Mouse (Mus musculus) c-Kit-positive CD71-positive TER-119-negative erythroid progenitor cells, embryonic 14.5 days (primary cell): ENCODE measurements around the gene Frzb.
"Not testable (repeated sequence)": the region's sequence is repeated elsewhere in the genome, so short reads cannot be mapped to it uniquely, and the experiment has no call there.

Experiments used
- DNase-seq: peaks from one replicate; pipeline ENCODE4 v3.0.0-alpha.2; 2013; ENCODE audit warnings: low read depth

The Frzb gene

GRCm38 (mm10) chr2:80447291-80447791 is at the start of gene Frzb:
Frzb (minus strand) TSS chr2:80447625.
- DNase-seq, result no peak

GRCm38 (mm10) chr2:80495304-80495703 is 47.9 kb upstream of the Frzb start:
- not testable (repeated sequence) for DNase-seq

- DNase-seq, result no peak
Observed at GRCm38 (mm10) chr2:80486851-80487250, 39.4 kb upstream of the Frzb start.

GRCm38 (mm10) chr2:80484951-80485350 is 37.5 kb upstream of the Frzb start:
- DNase-seq, result no peak

- DNase-seq, result no peak
Observed at GRCm38 (mm10) chr2:80475831-80476230, 28.4 kb upstream of the Frzb start.

DNA sequence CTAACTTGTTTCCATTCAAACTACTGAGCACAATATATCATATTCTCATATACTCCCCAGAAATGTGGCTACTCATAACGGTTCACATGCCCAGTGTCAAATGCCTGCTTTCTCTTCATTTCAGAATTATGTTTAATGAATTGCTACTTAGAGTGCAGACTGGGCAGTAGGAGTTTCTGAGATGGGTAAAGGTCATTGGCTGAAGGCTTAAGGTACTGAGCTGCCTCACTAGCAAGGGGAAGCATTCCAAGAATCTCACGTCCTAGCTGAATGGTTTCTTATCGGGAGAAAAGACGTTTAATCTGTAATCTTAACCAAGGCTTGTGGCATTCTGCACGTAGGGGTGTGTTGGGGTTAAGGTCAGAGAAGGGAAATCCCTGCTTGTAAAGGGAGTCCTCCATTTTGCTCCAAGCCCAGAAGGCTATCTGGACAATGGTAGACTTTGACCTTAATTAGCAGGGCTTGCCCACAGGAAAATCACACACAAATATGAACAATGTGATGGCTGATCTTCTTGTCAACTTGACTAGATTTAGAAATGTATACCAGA is 26.9 kb upstream of the Frzb start:
- DNase-seq, result no peak

DNA sequence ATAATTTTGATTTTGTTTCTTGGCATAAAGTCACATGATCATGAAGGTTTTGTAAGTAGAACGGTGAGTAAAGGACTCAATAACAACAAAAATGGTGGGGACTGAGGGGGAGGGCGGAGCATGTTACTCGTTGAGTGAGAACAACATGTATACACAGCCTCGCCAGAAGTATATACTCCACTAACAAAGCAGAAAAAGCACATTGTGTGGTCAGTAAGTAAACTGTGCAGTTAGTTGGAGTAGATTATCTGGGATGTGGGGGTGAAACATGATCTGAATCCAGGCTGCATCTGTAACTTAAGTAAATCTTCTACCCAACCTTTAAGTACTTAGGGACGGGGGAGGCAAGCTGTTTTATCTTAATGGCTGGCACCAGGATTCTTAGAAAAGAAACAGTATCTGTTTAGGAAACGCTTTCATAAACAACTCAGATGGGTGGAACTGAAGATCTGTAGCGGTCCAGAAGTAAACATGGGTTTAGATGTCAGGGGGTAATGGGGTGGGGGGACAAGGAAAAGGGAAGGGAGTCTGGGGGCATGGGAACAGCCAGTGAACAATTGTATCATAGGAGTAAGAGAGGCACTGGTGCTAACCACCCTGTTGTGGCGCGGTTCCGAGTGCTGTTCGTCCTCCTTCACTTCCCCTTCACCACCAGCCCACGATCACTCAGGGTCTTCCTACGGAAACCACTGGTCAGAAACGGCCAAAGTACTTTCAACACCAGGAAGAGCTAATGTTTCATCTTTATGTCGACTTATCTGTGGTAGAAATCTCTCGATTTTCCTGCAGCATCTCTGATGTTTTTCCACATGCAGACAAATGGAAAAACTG is 18.8 kb upstream of the Frzb start:
- DNase-seq, result no peak

DNA sequence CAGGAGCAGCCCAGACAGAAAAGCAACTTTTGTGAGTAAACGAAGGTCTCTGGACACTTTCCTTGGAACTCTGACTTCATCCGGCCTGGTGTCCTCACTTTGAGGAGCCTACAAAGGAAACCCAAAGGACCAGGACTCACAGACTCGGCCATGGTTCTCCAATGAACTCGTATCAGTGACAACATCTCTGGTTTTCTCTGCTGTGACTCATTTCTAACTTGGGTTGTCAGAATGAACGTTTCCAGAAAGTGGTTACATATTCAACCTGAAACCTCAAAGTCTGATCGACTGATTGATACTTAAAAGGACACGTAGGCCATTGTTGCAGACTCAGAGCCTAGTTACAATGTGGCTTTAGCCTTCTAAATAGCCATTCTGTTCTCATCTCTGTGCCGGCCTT is 14.4 kb upstream of the Frzb start:
- DNase-seq, result no peak

DNA sequence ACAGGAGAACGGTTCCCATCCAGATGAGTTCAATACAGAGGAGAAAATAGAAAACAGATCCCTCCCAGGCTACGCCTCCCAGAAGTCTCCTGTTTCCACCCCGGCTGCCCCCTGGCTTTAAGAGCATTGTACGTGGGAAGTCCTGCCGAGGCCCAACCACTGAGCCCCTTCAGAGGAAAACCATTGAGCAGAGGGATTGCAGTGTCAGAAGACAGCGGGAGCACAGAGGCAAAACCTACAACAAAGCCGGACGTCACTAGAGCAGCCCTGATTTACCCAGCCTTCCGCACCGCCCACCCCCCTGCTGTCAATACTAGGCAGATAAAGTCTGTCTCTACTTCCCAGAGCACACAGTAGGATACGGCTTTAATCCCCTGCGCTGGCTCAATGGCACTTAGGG is 806 bp upstream of the Frzb start:
- DNase-seq, result no peak

- no peak for DNase-seq
Observed at GRCm38 (mm10) chr2:80446308-80447151, 895 bp downstream of the Frzb start.

DNA sequence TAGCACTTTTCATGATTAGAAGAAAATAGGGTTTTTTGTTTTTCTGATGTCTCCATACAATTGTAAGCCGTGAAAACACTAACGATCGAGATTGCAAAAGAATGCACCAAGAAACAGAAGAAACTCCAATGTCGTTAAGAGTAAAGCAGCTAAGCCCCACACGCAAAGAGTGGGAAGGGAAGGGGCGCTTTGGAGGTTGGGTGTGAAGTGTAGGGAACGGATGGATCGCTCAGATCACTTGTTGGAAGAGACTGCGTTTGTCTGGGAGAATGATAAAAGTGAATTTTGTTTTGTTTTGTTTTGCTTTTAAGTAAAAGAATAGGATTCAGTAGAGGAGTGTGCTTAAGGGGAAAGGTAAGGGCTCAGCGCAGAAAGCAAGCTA is 1.5 kb downstream of the Frzb start:
- no peak for DNase-seq

GRCm38 (mm10) chr2:80445491-80445890 is 1.9 kb downstream of the Frzb start:
- DNase-seq, result no peak

GRCm38 (mm10) chr2:80444418-80445365 is 2.7 kb downstream of the Frzb start:
- DNase-seq, result no peak

GRCm38 (mm10) chr2:80443962-80444361 is 3.5 kb downstream of the Frzb start:
- DNase-seq, result no peak

GRCm38 (mm10) chr2:80441386-80441785 is 6.0 kb downstream of the Frzb start:
- DNase-seq, result no peak

- no peak for DNase-seq
Observed at GRCm38 (mm10) chr2:80438854-80439253, 8.6 kb downstream of the Frzb start.

- no peak for DNase-seq
Observed at GRCm38 (mm10) chr2:80437401-80437800, 10.0 kb downstream of the Frzb start.

DNA sequence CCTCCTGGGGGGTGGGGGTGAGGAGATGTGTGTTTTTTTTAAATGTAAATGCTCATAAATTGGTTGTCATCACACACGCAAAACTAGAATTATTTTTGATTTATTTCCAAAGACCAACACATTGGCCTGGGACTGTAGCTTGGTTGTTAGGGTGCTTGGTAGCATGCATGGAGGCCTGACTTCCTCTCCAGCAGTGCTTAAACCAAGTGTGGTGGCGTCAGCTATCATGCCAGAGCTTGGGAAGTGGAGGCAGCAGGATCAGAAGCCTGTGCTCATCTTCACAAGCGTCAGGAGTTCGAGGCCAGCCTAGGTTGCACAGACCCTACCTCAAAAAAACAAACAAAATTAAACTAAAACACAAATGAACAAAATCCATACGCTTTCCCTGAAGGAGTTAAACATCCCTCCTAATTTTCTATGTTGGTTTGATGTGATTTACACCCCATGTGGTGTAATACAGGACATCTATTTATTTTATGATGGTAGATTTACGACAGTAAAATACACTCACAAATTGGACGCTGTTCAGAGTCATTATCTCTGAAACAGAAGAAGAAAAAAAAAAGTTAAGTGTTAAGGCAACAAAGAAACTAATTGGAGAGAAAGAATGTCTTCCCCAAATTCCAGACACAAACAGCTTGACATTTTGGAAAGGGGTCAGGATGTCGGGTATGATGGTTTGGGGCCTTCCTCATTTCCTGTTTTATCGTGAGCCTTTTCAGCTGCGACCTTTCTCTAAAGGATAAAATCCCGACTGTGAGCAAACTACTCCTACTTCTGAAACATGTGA is 12.4 kb downstream of the Frzb start:
- DNase-seq, result no peak

DNA sequence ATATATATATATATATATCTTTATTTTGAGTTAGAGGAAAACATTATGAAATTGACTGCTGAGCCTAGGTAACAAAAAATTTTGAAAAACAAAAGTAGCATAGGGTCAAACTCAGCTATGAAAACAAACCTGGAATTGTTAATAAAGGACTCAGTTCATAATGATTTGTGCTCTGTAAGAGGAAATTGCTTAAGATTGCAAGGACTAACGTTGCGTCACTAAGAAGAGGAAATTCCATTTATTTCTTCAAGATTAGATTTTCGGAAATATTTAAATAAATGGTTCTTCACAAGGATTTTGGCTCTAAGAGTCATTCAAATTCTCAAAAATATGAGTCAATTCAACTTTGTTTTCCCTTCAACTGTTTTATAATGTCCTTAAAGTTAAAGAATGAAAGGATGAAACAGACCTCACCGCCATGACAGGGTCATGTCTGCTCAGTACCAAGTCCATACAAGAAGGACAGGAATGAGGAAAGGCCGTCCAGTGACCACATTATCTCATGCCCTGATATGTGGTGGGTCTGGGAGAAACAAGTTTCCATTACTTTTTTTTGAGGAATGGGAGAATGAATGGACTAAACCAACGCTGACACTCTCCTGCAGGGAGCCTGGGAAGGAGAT is 14.1 kb downstream of the Frzb start:
- no peak for DNase-seq

DNA sequence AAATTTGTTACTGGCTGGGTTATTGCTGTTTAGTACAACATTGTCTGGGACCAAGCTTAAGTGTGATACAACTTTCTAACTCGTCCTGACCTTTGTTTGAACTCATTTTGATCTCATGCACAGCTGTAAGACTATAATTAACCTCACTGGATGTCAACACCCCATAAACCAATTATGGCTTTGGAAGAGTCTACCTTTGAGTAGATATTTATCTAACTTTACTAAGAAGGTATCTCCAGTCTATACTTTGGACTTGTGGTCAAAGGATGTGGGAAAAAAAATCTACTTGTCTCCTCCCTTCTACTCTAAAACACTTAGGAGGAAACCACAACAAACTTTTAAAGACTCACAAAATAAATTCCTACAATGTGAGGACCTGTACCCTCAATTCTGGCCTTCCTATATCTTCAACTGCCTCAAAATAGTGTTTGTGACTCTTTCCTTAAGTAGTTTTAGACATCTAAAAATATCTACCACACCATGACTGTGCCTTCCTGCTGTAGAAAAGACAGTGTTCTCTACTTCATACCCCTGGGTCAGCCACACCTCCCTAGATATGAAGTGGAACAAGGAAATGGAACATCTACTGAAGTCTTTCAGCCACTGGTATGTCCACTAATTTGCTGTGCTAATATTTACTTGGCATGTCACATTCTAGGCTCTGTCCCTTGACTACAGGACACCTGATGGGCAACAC is 16.9 kb downstream of the Frzb start:
- DNase-seq, result no peak
